Comparison of ENCODE assay signal across 8 mouse cellular contexts in the genomic region with DNA sequence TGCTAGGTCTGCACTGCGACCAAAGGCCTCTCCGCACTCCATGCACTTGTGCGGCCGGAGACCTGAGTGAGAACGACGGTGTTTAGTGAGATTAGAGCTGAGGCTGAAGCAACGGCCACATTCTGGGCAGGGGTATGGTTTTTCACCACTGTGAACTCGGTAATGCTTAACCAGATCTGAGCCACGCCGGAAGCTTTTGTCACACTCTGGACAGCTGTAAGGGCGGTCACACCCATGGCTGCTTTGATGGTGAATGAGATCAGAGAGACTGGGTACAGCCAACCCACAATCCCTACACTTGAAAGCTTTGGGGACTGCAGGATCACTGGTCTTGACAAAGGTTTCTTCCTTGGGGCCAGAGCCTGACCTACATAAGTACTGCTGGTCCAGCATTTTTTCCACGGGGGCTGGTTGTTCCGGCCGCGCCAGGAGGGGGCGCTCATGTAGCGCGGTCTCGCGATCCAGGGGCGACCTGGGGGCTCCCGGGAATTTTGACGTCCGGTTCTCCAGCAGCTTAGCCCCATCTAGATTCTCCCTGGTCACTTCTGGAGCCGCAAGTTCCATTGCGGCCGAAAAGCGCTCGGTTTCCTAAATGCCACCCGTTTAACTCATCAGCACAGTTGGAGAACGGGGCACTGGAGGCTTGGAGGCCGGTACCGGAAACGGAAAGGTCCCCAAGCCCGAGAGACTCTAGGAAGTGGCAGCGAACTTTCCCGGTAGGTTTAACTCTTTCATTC. TPM values are rescaled to one million over a fixed set of nuclear protein-coding genes. Genes with fewer than 3 reads are reported as not detected.
DNase-seq lines count a peak whose midpoint lies in the region; ATAC-seq and TF ChIP-seq lines count a peak whose summit lies in the region.

Armc5 (plus strand) TSS at position 487 of the 737 bp plus-strand sequence.

- peak within 1 kb of the TSS; percentile 83 for H3K4me3 ChIP-seq in ES-Bruce4 (ENCODE audit: low read depth, low read length)
- peak within 1 kb of the TSS; percentile 70 for H3K4me3 ChIP-seq in forebrain, embryonic 13.5 days
- peak within 1 kb of the TSS; percentile 76 for H3K4me3 ChIP-seq in heart, postnatal 0 days (ENCODE audit: low read depth, low read length)
- H3K4me3 ChIP-seq in liver, embryonic 16.5 days (ENCODE audit: low read depth, low read length) = peak within 1 kb of the TSS; percentile 89
- peak within 1 kb of the TSS; percentile 64 for H3K4me3 ChIP-seq in neural tube, embryonic 12.5 days
- H3K4me3 ChIP-seq in testis, adult 2 months (ENCODE audit: control insufficient read depth, low read depth, low read length) = peak within 1 kb of the TSS; percentile 86

- peak within 1 kb of the TSS; percentile 83 for H3K9ac ChIP-seq in ES-Bruce4 (ENCODE audit: low read depth, poor library complexity, severe bottlenecking)
- peak within 1 kb of the TSS; percentile 75 for H3K9ac ChIP-seq in forebrain, embryonic 13.5 days
- H3K9ac ChIP-seq in heart, postnatal 0 days (replicated peaks; ENCODE audit: low read depth, low read length) = peak within 1 kb of the TSS; percentile 79
- H3K9ac ChIP-seq in liver, embryonic 16.5 days (ENCODE audit: low read depth, low read length) = peak within 1 kb of the TSS; percentile 85
- H3K9ac ChIP-seq in neural tube, embryonic 12.5 days = peak within 1 kb of the TSS; percentile 73

- ATAC-seq in cerebellum, adult (ENCODE audit: insufficient number of reproducible peaks, low FRiP score, low TSS enrichment) = 0 out of 2 replicates have a peak, but pooled peaks have one; percentile 18
- peak; percentile 39 for ATAC-seq in forebrain, embryonic 13.5 days
- ATAC-seq in heart, postnatal 0 days (ENCODE audit: insufficient read depth, low read depth) = peak; percentile 37
- peak; percentile 8; the same call in 1 of the 2 replicates for ATAC-seq in liver, embryonic 16.5 days (ENCODE audit: low read depth)
- peak; percentile 19; the same call in 1 of the 2 replicates for ATAC-seq in neural tube, embryonic 12.5 days (ENCODE audit: low FRiP score, low read depth)

- 26% methylated on average over 37 of the region's 37 CpGs for WGBS in forebrain, embryonic 13.5 days
- WGBS in heart, postnatal 0 days = 26% methylated on average over 37 of the region's 37 CpGs
- 23% methylated on average over 37 of the region's 37 CpGs for WGBS in liver, embryonic 16.5 days (ENCODE audit: insufficient replicate concordance)
- WGBS in neural tube, embryonic 12.5 days = 27% methylated on average over 37 of the region's 37 CpGs

- peak; percentile 59 for TF ChIP-seq CTCF in ES-Bruce4 (IDR thresholded peaks at IDR 0.05; ENCODE audit: low read depth, low read length)
- peak; percentile 67 for TF ChIP-seq CTCF in heart, postnatal 0 days (IDR thresholded peaks at IDR 0.05; ENCODE audit: low read depth)
- peak; percentile 64 for TF ChIP-seq CTCF in testis, adult 2 months (IDR thresholded peaks at IDR 0.05; ENCODE audit: control insufficient read depth, insufficient read depth, insufficient replicate concordance, low read depth, low read length)

- no peak for TF ChIP-seq EP300 in ES-Bruce4 (IDR thresholded peaks at IDR 0.05; ENCODE audit: insufficient read depth, low read depth, low read length)
- TF ChIP-seq EP300 in heart, postnatal 0 days (IDR thresholded peaks at IDR 0.05; ENCODE audit: low read depth) = no peak

- H3K4me1 ChIP-seq in ES-Bruce4 (ENCODE audit: control insufficient read depth, insufficient read depth, low read length) = peaks cover 5% of the 10 kb centered on the region
- H3K4me1 ChIP-seq in forebrain, embryonic 13.5 days = peaks cover 17% of the 10 kb centered on the region
- no peaks in the 10 kb centered on the region; the same call in 1 of the 2 replicates for H3K4me1 ChIP-seq in heart, postnatal 0 days (ENCODE audit: control insufficient read depth, insufficient read depth)
- peaks cover 22% of the 10 kb centered on the region for H3K4me1 ChIP-seq in liver, embryonic 16.5 days (ENCODE audit: control insufficient read depth, low read depth, low read length)
- H3K4me1 ChIP-seq in neural tube, embryonic 12.5 days = no peaks in the 10 kb centered on the region; the same call in none of the 2 replicates
- peaks cover 4% of the 10 kb centered on the region for H3K4me1 ChIP-seq in testis, adult 2 months (ENCODE audit: control insufficient read depth, insufficient read depth, low read length)

- H3K27me3 ChIP-seq in ES-Bruce4 (ENCODE audit: control insufficient read depth, insufficient read depth, low read length, poor library complexity, severe bottlenecking) = no peaks in the 10 kb centered on the region
- H3K27me3 ChIP-seq in forebrain, embryonic 13.5 days = no peaks in the 10 kb centered on the region
- H3K27me3 ChIP-seq in heart, postnatal 0 days (ENCODE audit: control insufficient read depth, insufficient read depth, low read length) = no peaks in the 10 kb centered on the region
- no peaks in the 10 kb centered on the region; the same call in 1 of the 2 replicates for H3K27me3 ChIP-seq in liver, embryonic 16.5 days (ENCODE audit: control insufficient read depth, insufficient read depth, low read depth, low read length)
- no peaks in the 10 kb centered on the region for H3K27me3 ChIP-seq in neural tube, embryonic 12.5 days (replicated peaks)
- H3K27me3 ChIP-seq in testis, adult 2 months (ENCODE audit: control insufficient read depth, insufficient read depth, low read length) = no peaks in the 10 kb centered on the region

- H3K9me3 ChIP-seq in ES-Bruce4 (replicated peaks; ENCODE audit: control insufficient read depth, insufficient read depth, low read length, poor library complexity, severe bottlenecking) = no peaks in the 10 kb centered on the region
- H3K9me3 ChIP-seq in forebrain, embryonic 13.5 days (replicated peaks) = no peaks in the 10 kb centered on the region
- no peaks in the 10 kb centered on the region for H3K9me3 ChIP-seq in heart, postnatal 0 days (replicated peaks; ENCODE audit: control insufficient read depth, low read length)
- no peaks in the 10 kb centered on the region for H3K9me3 ChIP-seq in liver, embryonic 16.5 days (replicated peaks; ENCODE audit: control insufficient read depth, low read length)
- no peaks in the 10 kb centered on the region for H3K9me3 ChIP-seq in neural tube, embryonic 12.5 days

- DNase-seq in heart, postnatal 0 days (ENCODE audit: low spot score) = peak; percentile 84
- peak; percentile 90 to 93 for DNase-seq in kidney, postnatal 4 days

- no peak for TF ChIP-seq POLR2A in ES-Bruce4 (IDR thresholded peaks at IDR 0.05; ENCODE audit: insufficient read depth, low read length)
- no peak; the same call in 1 of the 2 replicates for TF ChIP-seq POLR2A in testis, adult 2 months (IDR thresholded peaks at IDR 0.05; ENCODE audit: control insufficient read depth, low read depth, low read length)

- H3K36me3 ChIP-seq in ES-Bruce4 (ENCODE audit: control insufficient read depth, insufficient read depth, low read length, poor library complexity, severe bottlenecking) = no peaks in the 10 kb centered on the region
- peaks cover 23% of the 10 kb centered on the region for H3K36me3 ChIP-seq in forebrain, embryonic 13.5 days (ENCODE audit: poor library complexity, severe bottlenecking)
- H3K36me3 ChIP-seq in heart, postnatal 0 days (replicated peaks; ENCODE audit: control insufficient read depth, insufficient read depth, low read length) = peaks cover 30% of the 10 kb centered on the region
- H3K36me3 ChIP-seq in liver, embryonic 16.5 days (ENCODE audit: control insufficient read depth, insufficient read depth) = peaks cover 9% of the 10 kb centered on the region
- peaks cover 20% of the 10 kb centered on the region for H3K36me3 ChIP-seq in neural tube, embryonic 12.5 days
- H3K36me3 ChIP-seq in testis, adult 2 months (ENCODE audit: control insufficient read depth, insufficient read depth, low read length) = no peaks in the 10 kb centered on the region

- peak within 1 kb of the TSS; percentile 70 for H3K27ac ChIP-seq in ES-Bruce4 (ENCODE audit: insufficient read depth, low read length)
- H3K27ac ChIP-seq in forebrain, embryonic 13.5 days = peak within 1 kb of the TSS; percentile 95
- H3K27ac ChIP-seq in heart, postnatal 0 days (ENCODE audit: low read depth) = peak within 1 kb of the TSS; percentile 99
- H3K27ac ChIP-seq in liver, embryonic 16.5 days (ENCODE audit: low read length) = peak within 1 kb of the TSS; percentile 99
- H3K27ac ChIP-seq in neural tube, embryonic 12.5 days = peak within 1 kb of the TSS; percentile 83
- peak within 1 kb of the TSS; percentile 97 for H3K27ac ChIP-seq in testis, adult 2 months (ENCODE audit: control insufficient read depth, insufficient read depth, low read depth, low read length)

- peak within 1 kb of the TSS; percentile 85 for H3K4me2 ChIP-seq in forebrain, embryonic 13.5 days
- peak within 1 kb of the TSS; percentile 86 for H3K4me2 ChIP-seq in heart, postnatal 0 days (ENCODE audit: low read depth, low read length)
- H3K4me2 ChIP-seq in liver, embryonic 16.5 days (ENCODE audit: low read depth, low read length) = peak within 1 kb of the TSS; percentile 89
- H3K4me2 ChIP-seq in neural tube, embryonic 12.5 days (replicated peaks) = peak within 1 kb of the TSS; percentile 88

RNA-seq across cellular contexts. Expression of gene Armc5, which starts in this region (rescaled TPM):
- 3.0 and 3.4 TPM in 2 replicates for polyA plus RNA-seq in ES-Bruce4 (2011; ENCODE audit: insufficient read depth, insufficient read length, low read depth, missing spikeins)
- polyA plus RNA-seq in forebrain, embryonic 13.5 days (2015; fragmentation: Nextera tagmentation; extraction: Ambion mirVana) = 11.0 and 12.2 TPM in 2 replicates
- total RNA-seq in heart, postnatal 0 days (2014; rRNA removed; ENCODE audit: low replicate concordance) = 18.9 and 32.0 TPM in 2 replicates
- polyA plus RNA-seq in heart, postnatal 0 days (2015; fragmentation: Nextera tagmentation; extraction: Ambion mirVana) = 8.3 and 8.9 TPM in 2 replicates
- polyA plus RNA-seq in liver, embryonic 16.5 days (2015; fragmentation: Nextera tagmentation; extraction: Ambion mirVana) = 5.7 and 6.5 TPM in 2 replicates
- 15.2 and 17.3 TPM in 2 replicates for polyA plus RNA-seq in neural tube, embryonic 12.5 days (2016; fragmentation: Nextera tagmentation; extraction: Ambion mirVana)
- polyA plus RNA-seq in testis, adult 2 months (2012; rRNA removed) = 11.4 and 12.1 TPM in 2 replicates

Comparison
In these comparisons a context has a peak if more than half of its experiments do, and no peak if none do; other contexts are left out.
1. Peak in every context shown above with its lines: DNase-seq, ATAC-seq, H3K4me3 ChIP-seq and H3K27ac ChIP-seq.